Mouse (Mus musculus): ENCODE data around the gene Bzw1.
"Not testable (repeated sequence)": the region's sequence is repeated elsewhere in the genome, so short reads cannot be mapped to it uniquely, and the experiment has no call there.

Bzw1 gene

GRCm38 (mm10) chr1:58364551-58364950 lies 28.1 kb upstream of the Bzw1 start:
- H3K4me1 ChIP-seq (replicated peaks; ENCODE audit: low read depth, low read length), result peaks cover 39% of the 10 kb centered on the region
- TF ChIP-seq NANOG (IDR thresholded peaks at IDR 0.05; ENCODE audit: borderline replicate concordance, low read length) (no peak), CTCF (conservative IDR thresholded peaks at IDR 0.05; ENCODE audit: low read length) (no peak), POU5F1 (IDR thresholded peaks at IDR 0.05; ENCODE audit: borderline replicate concordance, low read length) (no peak)
- peaks cover 19% of the 10 kb centered on the region for H3K9me3 ChIP-seq (ENCODE audit: low read length)
- H3K27me3 ChIP-seq (ENCODE audit: insufficient read depth, low read length), result no peaks in the 10 kb centered on the region
- no peaks in the 10 kb centered on the region for H3K36me3 ChIP-seq (ENCODE audit: insufficient read depth, low read length)
- no peak overlapping the region for H3K4me3 ChIP-seq (replicated peaks; ENCODE audit: low read length)

DNA sequence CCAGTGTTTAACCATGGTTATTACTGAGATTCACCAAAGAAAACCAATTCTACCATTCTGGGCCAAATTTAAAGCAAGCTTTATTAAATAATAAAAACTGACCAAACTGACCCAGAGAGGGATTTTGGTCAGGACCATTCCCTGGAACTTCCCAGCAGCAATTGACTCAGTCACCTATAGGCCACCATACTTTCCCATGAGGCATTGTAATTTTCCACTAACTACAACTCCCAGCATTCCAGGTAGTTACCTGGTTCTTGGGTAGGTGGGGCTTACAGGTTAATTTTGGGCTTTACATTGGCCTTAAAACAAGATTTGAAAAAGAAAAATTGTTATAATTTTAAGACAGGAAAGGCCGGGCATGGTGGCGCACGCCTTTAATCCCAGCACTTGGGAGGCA lies 26.9 kb upstream of the Bzw1 start:
- Histone ChIP-seq H3K27me3 (ENCODE audit: insufficient read depth, low read length) (no peaks in the 10 kb centered on the region), H3K9me3 (ENCODE audit: low read length) (peaks cover 19% of the 10 kb centered on the region), H3K4me3 (replicated peaks; ENCODE audit: low read length) (no peak overlapping the region), H3K4me1 (replicated peaks; ENCODE audit: low read depth, low read length) (peaks cover 42% of the 10 kb centered on the region), H3K36me3 (ENCODE audit: insufficient read depth, low read length) (no peaks in the 10 kb centered on the region)
- TF ChIP-seq CTCF (conservative IDR thresholded peaks at IDR 0.05; ENCODE audit: low read length), result no peak
- TF ChIP-seq POU5F1 (IDR thresholded peaks at IDR 0.05; ENCODE audit: borderline replicate concordance, low read length), result no peak
- no peak for TF ChIP-seq NANOG (IDR thresholded peaks at IDR 0.05; ENCODE audit: borderline replicate concordance, low read length)

GRCm38 (mm10) chr1:58366737-58367471 lies 25.8 kb upstream of the Bzw1 start:
- peaks cover 38% of the 10 kb centered on the region for H3K4me1 ChIP-seq (replicated peaks; ENCODE audit: low read depth, low read length)
- H3K27me3 ChIP-seq (ENCODE audit: insufficient read depth, low read length), result no peaks in the 10 kb centered on the region
- H3K36me3 ChIP-seq (ENCODE audit: insufficient read depth, low read length), result no peaks in the 10 kb centered on the region
- TF ChIP-seq NANOG (IDR thresholded peaks at IDR 0.05; ENCODE audit: borderline replicate concordance, low read length) (no peak), POU5F1 (IDR thresholded peaks at IDR 0.05; ENCODE audit: borderline replicate concordance, low read length) (no peak), CTCF (conservative IDR thresholded peaks at IDR 0.05; ENCODE audit: low read length) (no peak)
- peaks cover 19% of the 10 kb centered on the region for H3K9me3 ChIP-seq (ENCODE audit: low read length)
- H3K4me3 ChIP-seq (replicated peaks; ENCODE audit: low read length), result 0 out of 2 replicates have a peak overlapping the region, but pooled peaks have one; percentile 7

DNA sequence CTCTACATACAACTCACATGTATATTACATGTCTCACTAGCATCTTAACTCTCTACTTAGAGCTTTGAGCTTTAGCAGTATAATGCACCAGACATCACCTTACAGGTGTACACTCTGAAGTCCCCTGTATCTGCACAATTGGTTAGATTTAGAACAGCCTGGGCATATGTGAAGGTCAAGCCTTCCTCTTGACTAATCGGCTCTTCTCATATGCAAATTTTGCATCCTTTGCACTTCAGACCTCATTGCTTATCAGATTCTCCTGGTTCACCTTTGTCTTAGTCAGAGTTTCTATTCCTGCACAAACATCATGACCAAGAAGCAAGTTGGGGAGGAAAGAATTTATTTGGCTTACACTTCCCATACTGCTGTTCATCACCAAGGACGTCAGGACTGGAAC lies 23.0 kb upstream of the Bzw1 start:
- TF ChIP-seq CTCF (conservative IDR thresholded peaks at IDR 0.05; ENCODE audit: low read length) (no peak), NANOG (IDR thresholded peaks at IDR 0.05; ENCODE audit: borderline replicate concordance, low read length) (no peak), POU5F1 (IDR thresholded peaks at IDR 0.05; ENCODE audit: borderline replicate concordance, low read length) (no peak)
- H3K9me3 ChIP-seq (ENCODE audit: low read length), result peaks cover 6% of the 10 kb centered on the region
- no peak overlapping the region for H3K4me3 ChIP-seq (replicated peaks; ENCODE audit: low read length)
- H3K4me1 ChIP-seq (replicated peaks; ENCODE audit: low read depth, low read length), result peaks cover 32% of the 10 kb centered on the region
- H3K27me3 ChIP-seq (ENCODE audit: insufficient read depth, low read length), result no peaks in the 10 kb centered on the region
- H3K36me3 ChIP-seq (ENCODE audit: insufficient read depth, low read length), result no peaks in the 10 kb centered on the region

GRCm38 (mm10) chr1:58374266-58374665 lies 18.4 kb upstream of the Bzw1 start:
- not testable (repeated sequence) for H3K27me3 ChIP-seq (ENCODE audit: insufficient read depth, low read length); H3K36me3 ChIP-seq (ENCODE audit: insufficient read depth, low read length); H3K4me3 ChIP-seq (replicated peaks; ENCODE audit: low read length); H3K4me1 ChIP-seq (replicated peaks; ENCODE audit: low read depth, low read length); H3K9me3 ChIP-seq (ENCODE audit: low read length)

DNA sequence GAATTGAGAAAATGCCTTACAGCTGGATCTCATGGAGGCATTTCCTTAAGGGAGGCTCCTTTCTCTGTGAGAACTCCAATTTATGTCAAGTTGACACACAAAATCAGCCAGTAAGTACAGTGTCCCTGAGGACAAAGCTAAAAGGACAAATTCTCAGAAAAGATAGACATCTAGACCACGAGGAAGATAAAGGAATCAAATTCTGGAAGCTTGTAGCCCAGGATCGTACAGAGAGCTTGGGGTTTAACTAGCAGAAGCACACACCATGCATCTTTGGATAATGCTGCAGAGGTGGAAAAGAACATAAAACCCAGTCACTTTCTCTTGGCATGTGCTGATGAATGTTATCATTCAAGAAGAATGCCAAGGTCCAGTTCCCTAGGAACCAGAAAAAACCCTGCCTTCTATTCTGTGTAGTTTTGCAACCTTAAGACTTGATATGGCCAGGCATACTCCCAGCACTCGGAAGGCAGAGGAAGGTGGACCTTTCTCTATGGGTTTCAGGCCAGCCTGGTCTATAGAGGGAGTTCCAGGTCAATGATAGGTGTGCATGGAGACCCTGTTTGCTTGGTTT lies 17.0 kb upstream of the Bzw1 start:
- H3K4me1 ChIP-seq (replicated peaks; ENCODE audit: low read depth, low read length), result no peaks in the 10 kb centered on the region
- TF ChIP-seq CTCF (conservative IDR thresholded peaks at IDR 0.05; ENCODE audit: low read length) (no peak), NANOG (IDR thresholded peaks at IDR 0.05; ENCODE audit: borderline replicate concordance, low read length) (no peak), POU5F1 (IDR thresholded peaks at IDR 0.05; ENCODE audit: borderline replicate concordance, low read length) (no peak)
- H3K9me3 ChIP-seq (ENCODE audit: low read length), result no peaks in the 10 kb centered on the region
- no peak overlapping the region for H3K4me3 ChIP-seq (replicated peaks; ENCODE audit: low read length)
- no peaks in the 10 kb centered on the region for H3K36me3 ChIP-seq (ENCODE audit: insufficient read depth, low read length)
- no peaks in the 10 kb centered on the region for H3K27me3 ChIP-seq (ENCODE audit: insufficient read depth, low read length)

- H3K27me3 ChIP-seq (ENCODE audit: insufficient read depth, low read length), result no peaks in the 10 kb centered on the region
- TF ChIP-seq CTCF (conservative IDR thresholded peaks at IDR 0.05; ENCODE audit: low read length) (no peak), POU5F1 (IDR thresholded peaks at IDR 0.05; ENCODE audit: borderline replicate concordance, low read length) (no peak), NANOG (IDR thresholded peaks at IDR 0.05; ENCODE audit: borderline replicate concordance, low read length) (no peak)
- H3K9me3 ChIP-seq (ENCODE audit: low read length), result no peaks in the 10 kb centered on the region
- H3K4me1 ChIP-seq (replicated peaks; ENCODE audit: low read depth, low read length), result no peaks in the 10 kb centered on the region
- 0 out of 2 replicates have a peak, but pooled peaks cover 5% of the 10 kb centered on the region for H3K36me3 ChIP-seq (ENCODE audit: insufficient read depth, low read length)
- no peak overlapping the region for H3K4me3 ChIP-seq (replicated peaks; ENCODE audit: low read length)
These were observed 10.0 kb upstream of the Bzw1 start for GRCm38 (mm10) chr1:58382586-58383281.

DNA sequence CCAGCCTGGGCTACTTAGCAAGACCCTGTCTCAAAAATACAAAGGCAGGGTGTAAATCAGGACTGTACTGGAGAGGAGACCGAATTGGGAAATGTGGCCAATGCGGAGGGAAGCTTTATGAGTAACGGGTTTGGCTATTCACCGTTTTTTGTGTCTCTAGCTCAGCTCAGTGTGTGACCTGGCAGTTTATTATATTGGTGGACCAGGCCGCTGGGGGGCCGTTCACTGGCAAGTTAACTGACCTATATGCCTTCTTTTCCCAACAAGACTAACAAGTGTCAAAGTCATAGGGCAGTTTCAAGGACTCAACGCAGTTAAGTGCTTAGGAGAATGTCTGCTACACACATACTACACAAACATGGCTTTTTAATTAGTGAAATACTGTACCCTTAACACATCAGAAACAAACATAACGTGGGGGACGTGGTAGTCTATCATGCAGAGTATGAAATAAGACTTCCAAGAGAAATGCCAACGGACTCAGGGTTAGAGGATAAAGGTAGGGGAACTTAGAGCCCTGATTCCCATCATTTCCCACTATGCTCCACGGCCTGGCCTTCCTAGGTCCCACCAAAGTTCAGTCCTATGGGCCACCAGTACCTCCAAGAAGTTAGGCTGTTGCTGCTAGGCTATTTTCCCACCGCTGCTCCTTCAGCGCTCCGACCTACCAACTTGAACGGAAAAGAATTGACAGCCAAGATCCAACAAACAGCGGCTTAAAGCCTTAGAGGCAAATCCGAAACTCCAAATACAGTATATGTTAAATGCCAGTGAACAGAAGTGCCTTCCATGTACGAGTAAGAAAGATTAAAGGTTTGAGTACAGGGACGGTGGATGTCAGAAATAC lies 1.1 kb upstream of the Bzw1 start:
- H3K4me1 ChIP-seq (replicated peaks; ENCODE audit: low read depth, low read length), result peaks cover 36% of the 10 kb centered on the region
- H3K36me3 ChIP-seq (ENCODE audit: insufficient read depth, low read length), result peaks cover 27% of the 10 kb centered on the region
- no peak for TF ChIP-seq POU5F1 (IDR thresholded peaks at IDR 0.05; ENCODE audit: borderline replicate concordance, low read length)
- TF ChIP-seq CTCF (conservative IDR thresholded peaks at IDR 0.05; ENCODE audit: low read length), result no peak
- no peak for TF ChIP-seq NANOG (IDR thresholded peaks at IDR 0.05; ENCODE audit: borderline replicate concordance, low read length)
- no peaks in the 10 kb centered on the region for H3K9me3 ChIP-seq (ENCODE audit: low read length)
- no peaks in the 10 kb centered on the region for H3K27me3 ChIP-seq (ENCODE audit: insufficient read depth, low read length)
- H3K4me3 ChIP-seq (replicated peaks; ENCODE audit: low read length), result peak overlapping the region; percentile 76
